Mouse (Mus musculus) thymus, postnatal 4 days (tissue): Measurements from ENCODE around the gene Olfr721-ps1.
A peak's percentile ranks its signal among the peaks of the same experiment; 100 is the strongest.

ENCODE experiments used
- DNase-seq: peaks from one replicate; pipeline ENCODE4 v3.0.0; 2021

The Olfr721-ps1 gene

DNA sequence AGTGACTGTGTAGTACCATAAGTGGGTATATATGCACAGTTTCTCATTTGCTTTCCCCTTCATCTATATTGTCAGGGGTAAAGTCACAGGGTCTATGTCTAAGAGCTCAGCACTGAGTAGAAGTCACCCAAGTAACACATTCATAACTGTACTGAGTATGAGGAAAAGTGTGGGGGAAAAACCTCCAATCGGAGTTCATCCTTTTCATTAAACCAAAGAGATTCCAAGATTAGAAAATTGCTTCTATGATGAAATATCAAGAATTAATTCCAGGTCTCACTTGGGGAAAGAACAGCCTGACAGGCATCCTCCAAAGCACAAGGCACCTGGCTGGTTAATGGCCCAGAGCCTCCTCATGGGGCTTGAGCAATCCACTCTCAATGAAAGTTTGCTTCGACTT lies at the start of gene Olfr721-ps1:
TSS of gene Olfr721-ps1 (plus strand) at position 301 of the 400 bp plus-strand sequence.
- no peak for DNase-seq

DNA sequence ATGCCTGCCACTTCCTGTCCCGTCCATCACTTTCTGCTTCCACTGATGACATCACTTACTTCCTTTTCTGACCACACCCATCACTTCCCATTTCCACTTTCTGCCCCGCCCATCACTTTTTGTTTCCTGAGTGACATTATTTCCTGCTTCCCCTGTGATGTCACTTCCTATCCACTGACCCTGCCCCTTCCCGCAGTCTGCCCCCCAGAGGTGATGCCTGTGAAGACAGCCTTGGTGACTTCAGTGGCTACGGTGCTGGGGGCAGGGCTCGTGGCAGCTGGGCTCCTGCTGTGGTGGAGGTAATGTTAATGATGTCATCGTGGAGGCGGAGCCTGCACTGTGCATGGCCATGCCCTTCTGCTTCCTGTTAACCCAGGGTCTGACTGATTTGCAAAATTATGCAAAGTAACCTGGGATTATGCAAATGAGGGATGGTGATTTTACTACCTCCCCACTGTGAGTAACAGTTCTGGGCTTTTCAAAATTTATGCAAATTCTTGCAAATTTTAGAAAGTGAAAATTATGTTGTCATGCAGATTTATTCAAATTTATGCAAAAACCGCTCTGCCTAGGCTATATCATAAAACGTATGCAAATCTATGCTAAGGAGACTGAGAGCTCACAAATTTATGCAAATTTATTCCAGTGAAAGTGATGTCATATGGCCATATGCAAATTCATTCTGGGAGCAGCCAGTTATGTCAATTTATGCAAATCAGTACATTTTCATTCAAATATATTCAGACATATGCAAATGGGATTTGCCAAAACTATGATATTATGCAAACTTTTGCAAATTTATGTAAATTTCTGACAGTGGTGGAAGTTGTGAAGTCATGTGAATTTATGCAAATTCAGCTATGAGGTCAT lies 49.1 kb upstream of the Olfr721-ps1 start:
- DNase-seq, result peak; percentile 25

DNA sequence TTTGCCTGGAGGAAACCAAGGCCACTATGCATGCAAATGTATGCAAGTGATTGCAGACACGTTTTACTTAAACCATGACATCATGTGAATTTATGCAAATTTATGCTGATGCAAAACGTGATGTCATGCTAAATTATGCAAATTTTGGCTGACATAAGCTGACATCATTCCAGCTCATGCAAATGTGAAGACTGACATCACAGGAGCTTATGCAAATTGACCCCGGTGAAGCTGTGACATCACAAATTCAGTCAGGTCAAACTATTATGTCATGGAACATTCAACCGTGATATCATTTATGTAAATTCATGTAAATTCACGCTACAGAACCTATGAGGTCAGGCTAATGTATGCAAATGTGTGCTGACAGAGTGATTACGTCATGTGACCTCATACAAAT lies 48.5 kb upstream of the Olfr721-ps1 start:
- no peak for DNase-seq

DNA sequence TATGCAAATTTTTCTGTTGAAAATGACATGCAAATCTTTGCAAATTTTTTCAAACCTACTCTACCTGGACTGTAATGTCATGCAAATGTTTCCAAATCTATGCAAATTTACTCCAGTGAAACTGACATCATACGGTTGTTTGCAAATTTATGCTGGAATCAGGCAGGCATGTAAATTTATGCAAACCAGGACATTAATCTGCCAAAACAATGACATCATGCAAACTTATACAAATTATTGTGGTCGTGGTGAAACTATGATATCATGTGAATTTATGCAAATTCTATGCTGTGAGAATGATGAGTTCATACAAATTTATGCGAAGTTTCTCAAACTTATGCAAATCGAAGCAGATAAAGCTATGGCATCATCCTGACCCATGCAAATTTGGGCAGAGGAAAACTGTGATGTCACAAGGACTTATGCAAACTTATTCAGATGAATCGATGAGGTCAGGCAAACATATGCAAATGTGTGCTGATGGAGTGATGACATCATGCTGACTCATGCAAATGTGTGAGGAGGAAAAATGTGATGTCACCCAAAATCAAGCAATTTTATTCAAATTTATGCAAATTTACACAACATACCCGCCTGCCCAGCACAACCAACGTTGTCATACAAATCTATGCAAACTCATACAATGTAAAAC lies 47.9 kb upstream of the Olfr721-ps1 start:
- no peak for DNase-seq

DNA sequence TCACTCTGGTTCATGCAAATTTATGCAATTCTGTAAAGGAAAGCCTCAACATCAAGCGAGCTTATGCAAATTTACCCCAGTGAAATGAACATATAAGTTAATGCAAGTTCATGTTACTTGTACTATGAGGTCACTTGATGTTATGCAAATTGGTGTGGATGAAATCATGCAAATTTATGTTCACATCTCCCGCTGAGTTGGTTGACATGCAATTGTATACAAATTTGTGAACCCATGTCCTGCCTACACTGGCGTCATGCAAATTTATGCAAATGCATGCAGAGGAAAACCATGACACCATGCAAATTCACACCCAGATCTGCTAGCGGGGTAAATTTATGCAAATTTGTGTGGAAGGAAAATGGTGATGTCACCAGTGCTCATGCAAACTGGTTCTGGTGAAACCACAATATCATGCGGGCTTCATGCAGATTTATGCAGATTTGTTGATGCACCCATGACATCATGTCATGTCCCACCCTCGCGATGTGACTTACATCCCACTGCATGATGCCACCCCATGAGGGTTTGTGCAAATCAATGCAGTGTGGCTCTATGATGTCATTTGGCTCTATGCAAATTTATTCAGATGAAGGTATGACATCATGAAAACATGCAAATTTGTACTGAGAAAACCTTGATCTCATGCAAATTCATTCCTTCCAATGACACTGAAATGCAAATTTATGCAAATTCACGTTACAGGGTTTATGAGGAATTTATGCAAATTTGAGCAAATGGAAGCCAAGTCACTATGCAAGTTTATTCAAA lies 47.2 kb upstream of the Olfr721-ps1 start:
- no peak for DNase-seq

DNA sequence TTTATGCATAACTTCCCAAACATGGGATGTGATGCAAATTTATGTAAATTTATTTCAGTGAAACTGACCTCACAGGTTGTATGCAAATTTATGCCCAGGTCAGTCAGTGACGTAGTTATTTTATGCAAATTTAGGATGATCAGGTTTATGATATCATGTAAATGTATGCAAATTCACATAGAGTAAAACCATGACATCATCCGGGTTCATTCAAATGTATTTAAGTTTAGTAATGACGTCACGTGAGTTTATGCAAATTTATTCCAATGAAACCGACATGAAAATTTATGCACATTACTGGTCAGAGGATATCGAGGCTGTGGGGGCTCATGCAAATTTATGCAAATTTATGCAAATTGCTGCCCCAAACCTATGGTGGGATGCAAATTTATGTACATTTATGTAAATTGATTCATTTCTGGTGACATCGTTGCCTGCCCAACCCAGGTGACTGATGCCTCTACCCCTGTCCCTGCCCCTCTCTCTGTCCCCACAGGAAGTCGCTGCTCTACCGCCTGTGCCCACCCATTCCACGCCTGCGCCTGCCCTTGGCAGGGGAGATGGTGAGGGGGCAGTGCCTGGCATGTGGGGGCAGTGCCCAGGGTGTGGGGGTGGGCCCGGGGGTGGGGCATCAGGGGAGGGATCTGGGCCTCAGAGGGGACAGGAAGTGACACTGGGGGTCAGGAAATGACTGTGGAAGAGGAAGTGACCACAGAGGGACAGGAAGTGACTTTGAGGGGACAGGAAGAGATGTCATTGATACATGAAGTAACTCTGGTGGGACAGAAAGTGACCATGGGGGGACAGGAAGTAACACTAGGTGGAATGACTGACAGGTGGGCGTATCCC lies 46.4 kb upstream of the Olfr721-ps1 start:
- DNase-seq, result no peak

DNA sequence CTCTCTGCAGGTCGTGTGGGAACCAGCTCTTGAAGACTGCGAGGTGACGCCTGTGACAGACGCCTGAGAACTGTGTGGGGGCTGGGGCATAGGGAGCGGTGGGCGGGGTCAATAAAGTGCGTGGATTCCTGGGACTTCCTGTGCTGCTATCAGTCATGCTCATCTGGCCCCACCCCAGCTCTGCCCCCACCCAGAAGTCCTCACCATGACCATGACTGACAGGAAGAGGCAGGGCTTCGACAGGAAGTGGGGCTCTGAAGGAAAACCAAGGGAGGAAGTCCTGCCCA lies 45.8 kb upstream of the Olfr721-ps1 start:
- DNase-seq, result no peak

DNA sequence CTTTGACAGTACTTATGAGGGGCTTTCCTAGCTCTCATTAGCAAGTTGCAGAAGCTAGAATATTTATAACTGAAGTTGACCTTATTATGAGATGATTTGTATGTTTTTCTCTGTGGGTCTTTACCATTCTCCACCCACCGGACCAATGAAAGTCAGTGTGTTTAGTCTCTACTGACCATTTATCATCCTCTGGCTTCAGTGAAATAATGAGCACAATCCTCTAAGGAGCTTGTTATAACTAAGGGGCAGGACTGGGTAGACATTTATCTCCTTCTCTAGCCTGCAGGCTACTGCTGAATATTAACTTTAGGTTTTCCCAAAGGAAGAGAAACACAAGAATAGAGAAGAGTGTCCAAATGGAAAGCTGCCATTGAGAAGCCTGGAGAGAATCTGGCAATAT lies 5.6 kb upstream of the Olfr721-ps1 start:
- DNase-seq, result no peak

DNA sequence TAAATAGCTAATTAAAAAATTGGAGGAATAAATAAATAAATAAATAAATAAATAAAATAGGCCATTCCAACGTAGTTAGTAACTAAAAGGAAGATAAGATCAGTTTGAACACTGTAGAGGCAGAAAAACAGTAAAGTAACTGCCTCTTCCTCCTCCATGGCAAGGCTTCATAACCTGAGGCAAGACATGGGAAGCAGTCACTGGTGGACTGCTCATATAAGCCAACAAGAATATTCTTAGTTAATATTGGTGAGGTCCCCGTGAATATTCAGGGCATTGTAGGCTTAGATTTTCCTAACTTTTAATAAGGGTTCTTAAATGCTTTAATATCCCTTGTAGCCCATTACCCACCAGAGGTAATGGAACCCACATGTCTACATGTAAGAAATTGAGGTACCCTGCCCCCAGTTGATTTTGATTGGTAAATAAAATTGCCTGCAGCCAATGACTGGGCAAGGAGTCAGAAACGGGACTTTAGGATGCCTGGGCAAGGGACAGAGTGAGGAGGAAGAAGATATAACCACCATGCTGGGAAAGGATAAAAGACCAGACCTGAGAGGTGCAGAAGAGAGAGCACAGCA lies 35.1 kb downstream of the Olfr721-ps1 start:
- DNase-seq, result no peak
